Mouse (Mus musculus) stomach, postnatal 0 days (tissue): Measurements from ENCODE around the gene Ddi2. TPM values are rescaled to one million over a fixed set of nuclear protein-coding genes. Genes with fewer than 3 reads are reported as not detected.
A peak's percentile ranks its signal among the peaks of the same experiment; 100 is the strongest.

Source experiments
- ATAC-seq: fragments of 200-750 bp; cut with Nextera tagmentation; 2 replicates; pipeline ENCODE4 v1.8.0; 2017; ENCODE audit not compliant: low FRiP score, low TSS enrichment
- DNase-seq: peaks from one replicate; pipeline ENCODE4 v3.0.0-alpha.2; 2016; ENCODE audit warnings: low spot score
- H3K27ac ChIP-seq: fragments of 300-500 bp; sonication (generic); replicated peaks from 2 replicates; pipeline ENCODE4 v1.5.1; 2014; ENCODE audit warnings: mild to moderate bottlenecking, control low read depth
- H3K27me3 ChIP-seq: fragments of 300-500 bp; sonication (generic); 2 replicates; pipeline ENCODE4 v1.6.1; 2014; ENCODE audit warnings: low read length; ENCODE audit not compliant: control insufficient read depth, insufficient read depth
- H3K36me3 ChIP-seq: fragments of 300-500 bp; sonication (generic); 2 replicates; pipeline ENCODE4 v1.6.1; 2014; ENCODE audit warnings: low read length, mixed read lengths; ENCODE audit not compliant: control insufficient read depth, insufficient read depth
- H3K4me1 ChIP-seq: fragments of 300-500 bp; sonication (generic); replicated peaks from 2 replicates; pipeline ENCODE4 v1.6.1; 2014; ENCODE audit warnings: antibody characterized with exemption; ENCODE audit not compliant: control insufficient read depth, insufficient read depth
- H3K4me2 ChIP-seq: fragments of 300-500 bp; sonication (generic); replicated peaks from 2 replicates; pipeline ENCODE4 v1.6.1; 2014; ENCODE audit warnings: low read depth, mild to moderate bottlenecking, control low read depth, moderate library complexity
- H3K4me3 ChIP-seq: fragments of 300-500 bp; sonication (generic); 2 replicates; pipeline ENCODE4 v1.5.1; 2014; ENCODE audit warnings: low read depth, low read length, control low read depth
- H3K9ac ChIP-seq: fragments of 300-500 bp; sonication (generic); 2 replicates; pipeline ENCODE4 v1.6.1; 2014; ENCODE audit warnings: mild to moderate bottlenecking, low read length, control low read depth, mixed read lengths
- H3K9me3 ChIP-seq: fragments of 300-500 bp; sonication (generic); 2 replicates; pipeline ENCODE4 v1.6.1; 2016; ENCODE audit warnings: low read length; ENCODE audit not compliant: control insufficient read depth
- CTCF ChIP-seq: IDR thresholded peaks from 2 replicates; pipeline ENCODE4 v1.5.1; 2016; ENCODE audit warnings: antibody characterized with exemption, low read depth, mild to moderate bottlenecking, moderate library complexity
- EP300 ChIP-seq: optimal IDR thresholded peaks from 2 replicates; pipeline ENCODE3; 2016; ENCODE audit warnings: antibody characterized with exemption
- WGBS: fragments of 180-500 bp; shearing (Covaris S2); extraction: QIAGEN DNeasy Blood & Tissue Kit; methylation state at CpG from one replicate; pipeline ENCODE4 v1.1.7; 2014; 5-methylcytosine and 5-hydroxymethylcytosine counted together
- polyA plus RNA-seq: library from polyadenylated mRNA; unstranded; fragments of >200 nt; fragmentation: Nextera tagmentation; extraction: Ambion mirVana; gene quantifications from 2 replicates; pipeline ENCODE4 v1.2.1, GENCODE M21; 2015

The Ddi2 gene
- polyA plus RNA-seq, 1 experiment from 2014 or later: 14.4 TPM

- no peaks in the 10 kb centered on the region for H3K9me3 ChIP-seq
- no peaks in the 10 kb centered on the region for H3K27me3 ChIP-seq
- H3K36me3 ChIP-seq: peaks cover 23% of the 10 kb centered on the region
- ATAC-seq (no peak), DNase-seq (no peak)
- TF ChIP-seq EP300 (no peak), CTCF (no peak)
- H3K4me1 ChIP-seq: no peaks in the 10 kb centered on the region
- H3K27ac ChIP-seq: no peak overlapping the region
- no peak overlapping the region for H3K4me2 ChIP-seq
- H3K9ac ChIP-seq: no peak overlapping the region
- no peak overlapping the region for H3K4me3 ChIP-seq
- 69% methylated on average over 6 of the region's 6 CpGs for WGBS
Observed at GRCm38 (mm10) chr4:141758874-141759542, 35.8 kb upstream of the Ddi2 start.

GRCm38 (mm10) chr4:141757124-141757523, 33.9 kb upstream of the Ddi2 start:
- Histone ChIP-seq H3K36me3 (peaks cover 7% of the 10 kb centered on the region; the same call in 1 of the 2 replicates), H3K27me3 (no peaks in the 10 kb centered on the region), H3K4me3 (no peak overlapping the region), H3K27ac (no peak overlapping the region), H3K9ac (no peak overlapping the region), H3K4me2 (no peak overlapping the region), H3K4me1 (no peaks in the 10 kb centered on the region), H3K9me3 (no peaks in the 10 kb centered on the region)
- DNase-seq (no peak), ATAC-seq (no peak)
- no peak for TF ChIP-seq CTCF
- no peak for TF ChIP-seq EP300
- WGBS: 85% methylated on average over 3 of the region's 3 CpGs

- no peaks in the 10 kb centered on the region; the same call in 1 of the 2 replicates for H3K4me1 ChIP-seq
- no peaks in the 10 kb centered on the region for H3K27me3 ChIP-seq
- DNase-seq (no peak), ATAC-seq (peak; percentile 16; the same call in 1 of the 2 replicates)
- no peaks in the 10 kb centered on the region for H3K36me3 ChIP-seq
- no peak overlapping the region for H3K4me3 ChIP-seq
- TF ChIP-seq CTCF: no peak
- no peak for TF ChIP-seq EP300
- no peak overlapping the region for H3K9ac ChIP-seq
- 86% methylated on average over 19 of the region's 19 CpGs for WGBS
- H3K4me2 ChIP-seq: no peak overlapping the region
- H3K9me3 ChIP-seq: no peaks in the 10 kb centered on the region
- H3K27ac ChIP-seq: no peak overlapping the region
Observed at GRCm38 (mm10) chr4:141755375-141755930, 32.2 kb upstream of the Ddi2 start.

- Histone ChIP-seq H3K9ac (no peak overlapping the region), H3K9me3 (no peaks in the 10 kb centered on the region), H3K27ac (no peak overlapping the region), H3K36me3 (no peaks in the 10 kb centered on the region), H3K4me2 (no peak overlapping the region), H3K4me1 (no peaks in the 10 kb centered on the region; the same call in 1 of the 2 replicates), H3K27me3 (no peaks in the 10 kb centered on the region), H3K4me3 (no peak overlapping the region)
- WGBS: 3% methylated on average over 4 of the region's 4 CpGs
- peak; percentile 34 for DNase-seq
- TF ChIP-seq CTCF (peak; percentile 56), EP300 (no peak)
- ATAC-seq: peak; percentile 69
Observed at GRCm38 (mm10) chr4:141752076-141752421, 28.8 kb upstream of the Ddi2 start.

GRCm38 (mm10) chr4:141751419-141752075, 28.3 kb upstream of the Ddi2 start:
- Histone ChIP-seq H3K9ac (no peak overlapping the region), H3K4me2 (no peak overlapping the region), H3K27me3 (no peaks in the 10 kb centered on the region), H3K27ac (no peak overlapping the region), H3K4me3 (no peak overlapping the region), H3K36me3 (no peaks in the 10 kb centered on the region), H3K4me1 (no peaks in the 10 kb centered on the region; the same call in 1 of the 2 replicates), H3K9me3 (no peaks in the 10 kb centered on the region)
- WGBS: 37% methylated on average over 4 of the region's 4 CpGs
- DNase-seq: no peak
- ATAC-seq: no peak; the same call in 1 of the 2 replicates
- no peak for TF ChIP-seq EP300
- TF ChIP-seq CTCF: no peak

- DNase-seq: no peak
- Histone ChIP-seq H3K4me1 (no peaks in the 10 kb centered on the region; the same call in 1 of the 2 replicates), H3K4me3 (no peak overlapping the region), H3K4me2 (no peak overlapping the region), H3K9ac (no peak overlapping the region), H3K9me3 (no peaks in the 10 kb centered on the region), H3K27me3 (no peaks in the 10 kb centered on the region), H3K27ac (no peak overlapping the region), H3K36me3 (no peaks in the 10 kb centered on the region)
- no peak for TF ChIP-seq CTCF
- no peak for TF ChIP-seq EP300
- no peak for ATAC-seq
- WGBS: 70% methylated on average over 3 of the region's 3 CpGs
Observed at GRCm38 (mm10) chr4:141750826-141751225, 27.6 kb upstream of the Ddi2 start.
